ENCODE assay signal across 8 mouse cellular contexts in genomic region chr13:6646674-6647066, GRCm38 (mm10). TPM values are rescaled to one million over a fixed set of nuclear protein-coding genes. Genes with fewer than 3 reads are reported as not detected.
DNase-seq lines count a peak whose midpoint lies in the region; ATAC-seq and TF ChIP-seq lines count a peak whose summit lies in the region.

No protein-coding gene starts in this region.

- peak overlapping the region; percentile 68 for H3K9ac ChIP-seq in hindbrain, postnatal 0 days (replicated peaks; ENCODE audit: low read length)

- H3K4me2 ChIP-seq in hindbrain, postnatal 0 days (ENCODE audit: low read depth, low read length): peak overlapping the region; percentile 92
- peak overlapping the region; percentile 91 for H3K4me2 ChIP-seq in myocyte (ENCODE audit: low read depth)

- no peak for TF ChIP-seq POLR2A in cortical plate, adult 2 months (IDR thresholded peaks at IDR 0.05; ENCODE audit: extremely low read depth, insufficient read depth, low read length)
- no peak for TF ChIP-seq POLR2A in myocyte (IDR thresholded peaks at IDR 0.05; ENCODE audit: insufficient read length, low read depth)

- TF ChIP-seq CTCF in layer of hippocampus, adult 2 months (conservative IDR thresholded peaks at IDR 0.05): no peak
- no peak for TF ChIP-seq CTCF in cortical plate, adult 2 months (IDR thresholded peaks at IDR 0.05; ENCODE audit: extremely low read depth, insufficient read depth, low read length)
- TF ChIP-seq CTCF in hindbrain, postnatal 0 days (IDR thresholded peaks at IDR 0.05; ENCODE audit: low read depth): no peak

- no peaks in the 10 kb centered on the region for H3K36me3 ChIP-seq in hindbrain, postnatal 0 days (ENCODE audit: insufficient read depth, low read length)
- no peaks in the 10 kb centered on the region for H3K36me3 ChIP-seq in myocyte (ENCODE audit: control insufficient read depth, insufficient read depth)

- 29% methylated on average over 3 of the region's 3 CpGs for WGBS in hindbrain, postnatal 0 days

- DNase-seq in layer of hippocampus, adult 2 months (ENCODE audit: low spot score in 2 of 2): no peak
- DNase-seq in layer of hippocampus, postnatal 25 days (ENCODE audit: extremely low spot score in 1 of 2, low spot score in 1 of 2): no peak
- DNase-seq in hindbrain, postnatal 0 days (ENCODE audit: low spot score): no peak
- no peak for DNase-seq in ovary, postnatal 10 days (ENCODE audit: low spot score)
- no peak for DNase-seq in frontal cortex, postnatal 14 days (ENCODE audit: low spot score in 2 of 2)

- H3K27me3 ChIP-seq in hindbrain, postnatal 0 days (ENCODE audit: insufficient read depth, low read length): no peaks in the 10 kb centered on the region
- no peaks in the 10 kb centered on the region for H3K27me3 ChIP-seq in myocyte (ENCODE audit: control insufficient read depth, insufficient read depth, insufficient read length)

- peak; percentile 0; the same call in 1 of the 2 replicates for ATAC-seq in hindbrain, postnatal 0 days
- ATAC-seq in frontal cortex, adult (ENCODE audit: low TSS enrichment): no peak

- peak overlapping the region; percentile 74 for H3K4me3 ChIP-seq in layer of hippocampus, adult 2 months
- peak overlapping the region; percentile 97 for H3K4me3 ChIP-seq in cortical plate, adult 2 months (ENCODE audit: insufficient read depth, low read length)
- peak overlapping the region; percentile 68 for H3K4me3 ChIP-seq in hindbrain, postnatal 0 days (ENCODE audit: low read length)
- H3K4me3 ChIP-seq in myocyte: peak overlapping the region; percentile 81

- H3K27ac ChIP-seq in layer of hippocampus, adult 2 months: peak overlapping the region; percentile 94
- no peak overlapping the region for H3K27ac ChIP-seq in cortical plate, adult 2 months (ENCODE audit: insufficient read depth, low read length)
- H3K27ac ChIP-seq in hindbrain, postnatal 0 days: peak overlapping the region; percentile 82

- no peaks in the 10 kb centered on the region for H3K9me3 ChIP-seq in hindbrain, postnatal 0 days (ENCODE audit: low read length)

- H3K79me2 ChIP-seq in myocyte (ENCODE audit: control insufficient read depth, insufficient read depth): peaks cover 25% of the 10 kb centered on the region

- no peak overlapping the region for H3ac ChIP-seq in myocyte (ENCODE audit: control insufficient read depth, insufficient read length)

- H3K4me1 ChIP-seq in cortical plate, adult 2 months (ENCODE audit: control insufficient read depth, insufficient read depth, low read length): peaks cover 3% of the 10 kb centered on the region
- H3K4me1 ChIP-seq in hindbrain, postnatal 0 days (ENCODE audit: insufficient read depth, low read length): no peaks in the 10 kb centered on the region

TF ChIP-seq in myocyte, 11 proteins besides CTCF, POLR2A, EP300 and RAD21:
- TF ChIP-seq MAX (IDR thresholded peaks at IDR 0.05; ENCODE audit: low read depth) (no peak), CEBPB (IDR thresholded peaks at IDR 0.05; ENCODE audit: insufficient read depth, poor library complexity, severe bottlenecking) (no peak), TCF12 (IDR thresholded peaks at IDR 0.05; ENCODE audit: insufficient read depth, poor library complexity, severe bottlenecking) (no peak), MYOG (IDR thresholded peaks at IDR 0.05; ENCODE audit: control insufficient read depth in 1 of 3, insufficient read depth in 1 of 3, insufficient read length in 2 of 3, low read depth in 2 of 3) (no peak), USF1 (IDR thresholded peaks at IDR 0.05; ENCODE audit: low read depth) (no peak), E2F4 (IDR thresholded peaks at IDR 0.05; ENCODE audit: insufficient read depth) (no peak), MYOD1 (IDR thresholded peaks at IDR 0.05; ENCODE audit: control insufficient read depth in 1 of 3, insufficient read length in 2 of 3, low read depth in 2 of 3) (no peak), REST (IDR thresholded peaks at IDR 0.05; ENCODE audit: insufficient read depth, insufficient read length) (no peak), TCF3 (IDR thresholded peaks at IDR 0.05; ENCODE audit: insufficient read length, low read depth) (no peak), POLR2AphosphoS2 (IDR thresholded peaks at IDR 0.05; ENCODE audit: insufficient read length, low read depth) (no peak), SRF (IDR thresholded peaks at IDR 0.05; ENCODE audit: control insufficient read depth, insufficient read length, low read depth) (no peak)

RNA-seq across cellular contexts. Expression of gene Pfkp, which starts 1.9 kb away (rescaled TPM):
- 100 to 1,000 TPM; 210 to 212 TPM for total RNA-seq in layer of hippocampus, adult 2 months (2021)
- total RNA-seq in layer of hippocampus, postnatal 25 days (2021): 100 to 1,000 TPM; 201 to 202 TPM
- 225 and 240 TPM in 2 replicates for polyA plus RNA-seq in cortical plate, adult 2 months (2012; rRNA removed)
- total RNA-seq in hindbrain, postnatal 0 days (2014; rRNA removed): 179 and 233 TPM in 2 replicates
- 427 and 436 TPM in 2 replicates for polyA plus RNA-seq in hindbrain, postnatal 0 days (2015; fragmentation: Nextera tagmentation; extraction: Ambion mirVana)
- polyA plus RNA-seq in myocyte (2012; fragmentation: generic; extraction: Trizol): 74.9 TPM
